Mouse (Mus musculus) CD8-positive naive resting alpha-beta T cell, adult 2 months (primary cell): Measurements from ENCODE around the gene Kcnab1.

Source experiments
- DNase-seq, 2 experiments: peaks; one replicate each; pipeline ENCODE4 v3.0.0; 2022; ENCODE audit warnings: low read depth in 2 of 2, low spot score in 2 of 2

The Kcnab1 gene

DNA sequence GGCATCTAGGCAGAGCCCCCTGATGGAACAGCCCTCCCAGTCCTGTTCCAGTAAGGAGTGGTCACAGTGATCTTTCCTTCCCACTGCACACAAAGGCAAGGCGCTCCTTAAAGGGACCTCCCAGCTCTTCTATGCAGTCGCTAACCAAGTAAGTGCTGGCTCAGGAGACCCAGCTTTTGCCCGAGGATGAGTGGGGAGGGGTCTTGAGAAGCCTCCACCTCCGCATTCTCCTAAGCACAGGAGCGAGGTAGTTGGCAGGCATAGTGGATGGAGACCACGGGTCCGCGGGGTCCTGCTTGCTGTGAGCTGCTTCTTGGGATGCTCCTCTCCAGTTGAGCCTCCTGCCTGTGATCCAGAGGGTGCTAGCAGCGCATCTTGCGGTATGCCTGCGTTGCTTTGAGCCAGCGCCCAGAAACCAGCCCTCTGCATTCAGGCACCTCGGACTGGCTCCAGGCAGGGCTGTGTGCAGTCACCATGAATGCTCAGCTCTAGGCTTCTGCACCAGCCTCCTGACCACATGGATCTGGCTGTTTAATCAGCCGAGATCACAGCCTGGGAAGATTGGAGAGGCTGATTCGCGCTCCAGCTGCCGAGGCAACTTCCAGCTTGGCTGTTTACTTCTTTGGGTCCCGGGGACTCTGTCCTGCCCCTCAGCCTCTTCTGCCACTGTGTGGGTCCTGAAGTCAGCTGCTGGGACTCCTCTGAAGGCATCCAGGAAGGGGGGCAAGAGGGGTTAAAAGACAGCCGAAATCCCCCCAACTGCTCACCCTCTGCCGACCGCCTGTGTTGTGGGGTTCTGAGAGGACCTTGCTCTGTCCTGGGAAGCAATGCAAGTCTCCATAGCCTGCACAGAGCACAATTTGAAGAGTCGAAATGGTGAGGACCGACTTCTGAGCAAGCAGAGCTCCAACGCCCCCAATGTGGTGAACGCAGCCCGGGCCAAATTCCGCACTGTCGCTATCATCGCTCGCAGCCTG, at the start of gene Kcnab1:
TSS of gene Kcnab1 (plus strand) at position 440 of the 977 bp plus-strand sequence.
- DNase-seq: no peak

- DNase-seq: no peak
Observed at GRCm38 (mm10) chr3:65088295-65088694, 20.9 kb upstream of the Kcnab1 start.

DNA sequence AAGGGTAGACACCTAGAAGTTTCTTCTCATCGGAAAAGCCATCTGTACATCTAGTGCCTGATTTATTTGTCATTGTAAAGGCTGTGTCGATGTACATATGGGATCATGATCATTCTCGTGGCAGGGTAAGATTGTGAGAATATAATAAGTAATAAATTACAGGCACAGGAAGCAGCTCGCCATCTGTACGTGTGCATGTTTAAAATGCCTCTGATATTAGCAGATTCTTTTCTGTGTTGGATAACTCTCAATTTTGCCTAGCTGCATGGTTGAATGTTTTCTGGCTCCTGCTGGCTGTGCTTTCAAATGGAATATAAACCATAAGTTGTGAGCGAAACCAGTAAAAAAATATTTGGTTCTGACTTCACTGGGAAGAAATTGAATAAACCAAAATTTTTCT, 5.1 kb upstream of the Kcnab1 start:
- DNase-seq: no peak

DNA sequence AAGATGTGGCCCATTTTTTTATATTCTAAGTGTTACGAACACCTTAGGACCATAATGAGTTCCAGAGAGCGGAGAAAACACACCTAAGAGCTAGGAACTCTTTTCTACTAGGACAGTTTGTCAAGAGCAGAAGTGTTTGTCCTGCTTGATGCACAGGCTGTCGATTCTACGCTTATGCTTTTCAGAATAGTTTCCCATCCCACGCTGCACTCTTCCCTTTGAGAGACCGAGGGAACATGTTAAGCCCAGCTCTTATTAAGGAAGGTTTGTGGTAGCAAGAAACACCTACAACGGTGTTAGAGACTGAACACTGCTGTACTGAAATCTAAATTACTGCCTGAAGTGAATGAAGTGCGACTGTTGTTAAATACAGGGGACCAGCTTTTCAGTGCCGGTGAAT, 1.0 kb downstream of the Kcnab1 start:
- DNase-seq: no peak

GRCm38 (mm10) chr3:65111176-65111575, 2.0 kb downstream of the Kcnab1 start:
- no peak for DNase-seq

- DNase-seq: no peak
Observed at GRCm38 (mm10) chr3:65115164-65115563, 6.0 kb downstream of the Kcnab1 start.

GRCm38 (mm10) chr3:65116958-65117357, 7.8 kb downstream of the Kcnab1 start:
- no peak for DNase-seq

DNA sequence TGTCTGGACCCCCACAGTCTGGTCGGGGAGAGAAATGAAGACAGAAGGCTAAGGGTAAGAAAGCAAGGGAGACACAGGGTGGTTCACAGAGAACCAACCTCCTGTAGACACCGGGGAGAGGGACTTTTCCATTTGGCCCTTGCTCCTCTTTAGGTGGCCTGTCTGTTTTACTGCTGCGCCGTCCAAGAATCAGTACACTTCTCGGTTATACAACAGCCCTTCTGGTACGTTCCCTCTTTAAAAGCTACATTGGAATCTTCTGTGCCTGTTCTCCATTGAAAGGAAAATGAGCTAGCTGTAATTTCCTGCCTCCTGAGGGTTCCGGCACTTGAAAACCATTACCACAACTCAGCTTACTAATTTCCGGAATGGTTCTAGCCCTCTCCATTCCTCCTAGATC, 8.2 kb downstream of the Kcnab1 start:
- no peak for DNase-seq

DNA sequence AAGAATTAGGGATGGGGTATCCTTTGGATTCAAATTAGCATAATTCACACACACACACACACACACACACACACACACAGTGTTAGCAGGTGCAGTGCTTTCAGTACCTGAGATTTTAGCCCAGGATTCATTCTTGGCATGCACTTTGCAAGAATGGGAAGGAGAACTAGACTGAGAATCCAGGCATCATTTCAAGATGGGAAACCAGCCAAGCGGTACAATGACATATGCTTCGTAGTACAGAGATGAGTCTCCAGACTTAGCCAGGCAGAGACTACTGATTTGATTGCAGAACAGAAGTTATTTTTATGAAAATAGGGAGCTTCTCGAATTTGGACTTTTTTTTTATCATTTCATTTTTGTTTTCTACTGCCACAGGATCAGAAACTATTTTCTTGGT, 15.8 kb downstream of the Kcnab1 start:
- no peak for DNase-seq

- DNase-seq: no peak
Observed at GRCm38 (mm10) chr3:65129625-65130024, 20.4 kb downstream of the Kcnab1 start.

DNA sequence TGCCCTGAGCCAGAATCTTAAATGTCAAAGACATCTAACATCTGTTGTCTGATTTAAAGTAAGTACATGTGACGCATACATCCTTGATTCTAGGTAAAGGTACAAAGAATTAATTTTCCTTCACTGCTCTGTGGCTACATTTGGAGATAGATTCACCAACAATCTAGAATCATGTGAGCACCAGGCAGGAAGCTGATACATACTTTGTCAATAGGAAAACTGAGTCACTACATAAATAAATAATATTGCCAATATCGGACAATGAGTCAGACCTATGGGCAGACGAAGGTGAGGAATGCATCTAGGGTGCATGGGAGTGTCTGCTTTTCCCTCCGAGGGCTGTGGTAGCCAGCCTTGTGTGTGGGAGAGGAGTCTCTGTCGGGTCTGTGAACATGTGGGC, 25.7 kb downstream of the Kcnab1 start:
- DNase-seq: no peak

DNA sequence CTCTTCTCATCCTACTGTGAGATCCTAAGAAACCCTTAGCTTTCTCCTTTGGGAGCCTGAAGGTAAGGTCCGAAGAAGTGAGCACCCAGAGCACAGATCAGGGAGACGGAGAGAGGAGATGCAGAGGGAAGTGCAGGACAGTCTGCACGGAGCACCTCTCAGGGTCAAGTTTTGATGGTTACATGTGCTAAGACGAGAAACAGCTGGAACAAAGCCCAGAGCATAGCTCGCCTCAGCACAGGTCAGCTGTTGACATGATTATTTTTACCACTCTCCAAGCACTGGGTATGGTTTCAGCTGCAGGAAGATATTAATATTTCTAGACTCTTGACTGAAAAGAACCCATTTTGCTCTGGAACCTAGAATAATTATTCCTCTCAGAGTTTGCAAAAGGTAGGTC, 27.7 kb downstream of the Kcnab1 start:
- no peak for DNase-seq

GRCm38 (mm10) chr3:65138739-65139138, 29.6 kb downstream of the Kcnab1 start:
- DNase-seq: no peak

GRCm38 (mm10) chr3:65145152-65145551, 36.0 kb downstream of the Kcnab1 start:
- no peak for DNase-seq

- no peak for DNase-seq
Observed at GRCm38 (mm10) chr3:65151808-65152207, 42.6 kb downstream of the Kcnab1 start.

DNA sequence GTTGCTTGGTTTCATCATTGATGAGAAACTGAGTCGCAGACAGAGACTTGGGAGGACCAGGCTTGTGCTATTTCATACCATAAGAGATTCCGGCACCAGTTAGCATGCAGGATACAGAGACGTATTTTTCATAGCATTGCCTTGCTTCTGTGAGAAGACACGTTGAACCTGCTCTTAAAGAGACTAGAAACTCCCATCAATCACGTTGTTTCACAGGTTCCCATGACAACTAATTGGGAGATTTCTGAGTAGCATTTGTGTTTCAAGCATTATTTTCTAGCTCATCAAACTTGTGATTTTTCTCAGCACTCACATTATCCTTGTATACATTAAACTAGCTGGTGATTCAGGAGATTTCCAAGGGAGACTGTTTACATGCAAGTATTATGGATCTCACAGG, 63.8 kb downstream of the Kcnab1 start:
- no peak for DNase-seq

GRCm38 (mm10) chr3:65174564-65174963, 65.4 kb downstream of the Kcnab1 start:
- DNase-seq: no peak

GRCm38 (mm10) chr3:65175819-65176218, 66.6 kb downstream of the Kcnab1 start:
- DNase-seq: no peak

DNA sequence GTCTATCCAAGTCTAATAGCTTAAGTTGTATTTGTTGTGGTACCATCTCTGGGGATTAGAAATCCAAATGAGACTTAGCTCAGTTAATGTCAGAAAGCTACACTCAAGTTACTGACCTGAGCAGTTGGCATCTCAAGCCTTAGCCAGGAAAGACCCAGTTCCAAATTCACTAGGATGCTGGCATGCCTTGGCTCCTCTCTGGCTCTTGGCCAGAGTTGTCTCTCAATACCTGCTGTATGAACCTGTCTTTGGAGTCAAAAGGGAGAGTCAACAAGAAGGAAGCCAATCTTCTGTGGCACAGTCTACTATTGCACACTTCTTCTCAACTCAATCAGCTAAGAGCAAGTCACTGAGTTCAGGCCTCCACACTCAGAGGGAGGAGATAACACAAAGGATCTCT, 67.7 kb downstream of the Kcnab1 start:
- no peak for DNase-seq

GRCm38 (mm10) chr3:65187833-65188698, 78.9 kb downstream of the Kcnab1 start:
- no peak for DNase-seq

DNA sequence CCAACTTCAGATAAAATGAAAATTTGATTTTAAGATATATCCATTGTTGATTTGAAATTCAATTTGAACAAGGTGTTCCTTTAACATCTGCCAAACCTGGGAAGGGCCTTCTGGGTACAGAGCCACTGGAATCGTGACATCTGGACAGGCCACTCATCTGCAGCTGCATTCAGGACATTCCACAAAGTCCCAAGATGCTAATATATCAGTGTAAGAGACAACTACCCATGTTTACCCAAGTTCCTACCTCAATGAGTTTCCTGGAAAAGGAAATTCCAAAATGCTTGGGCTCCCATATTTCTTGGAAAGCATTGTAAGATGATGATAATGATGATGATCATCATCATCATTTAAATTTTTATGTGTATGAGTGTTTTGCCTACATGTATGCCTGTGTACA, 91.4 kb downstream of the Kcnab1 start:
- DNase-seq: no peak
